Mouse (Mus musculus) limb, embryonic 14.5 days (tissue): Measurements from ENCODE around the gene Trip4. TPM values are rescaled to one million over a fixed set of nuclear protein-coding genes. Genes with fewer than 3 reads are reported as not detected.

Experiments
- ATAC-seq: fragments of 200-750 bp; cut with Nextera tagmentation; 2 replicates; pipeline ENCODE4 v1.8.0; 2017; ENCODE audit warnings: low read depth, moderate number of reproducible peaks, moderate TSS enrichment; ENCODE audit not compliant: low FRiP score
- DNase-seq: peaks from one replicate; pipeline ENCODE4 v3.0.0-alpha.2; 2015; ENCODE audit warnings: low spot score
- H3K27ac ChIP-seq: fragments of 300-500 bp; sonication (generic); replicated peaks from 2 replicates; pipeline ENCODE4 v1.5.1; 2014; ENCODE audit warnings: low read depth, mild to moderate bottlenecking, low read length, moderate library complexity, mixed read lengths
- H3K27me3 ChIP-seq: fragments of 300-500 bp; sonication (generic); 2 replicates; pipeline ENCODE4 v1.6.1; 2014; ENCODE audit warnings: low read length, mixed read lengths; ENCODE audit not compliant: control insufficient read depth, insufficient read depth
- H3K36me3 ChIP-seq: fragments of 300-500 bp; sonication (generic); 2 replicates; pipeline ENCODE4 v1.6.1; 2014; ENCODE audit warnings: mild to moderate bottlenecking, low read length, moderate library complexity, mixed read lengths; ENCODE audit not compliant: control insufficient read depth, insufficient read depth
- H3K4me1 ChIP-seq: fragments of 300-500 bp; sonication (generic); 2 replicates; pipeline ENCODE4 v1.6.1; 2014; ENCODE audit warnings: antibody characterized with exemption, low read length, mixed read lengths; ENCODE audit not compliant: control insufficient read depth, insufficient read depth
- H3K4me2 ChIP-seq: fragments of 300-500 bp; sonication (generic); replicated peaks from 2 replicates; pipeline ENCODE4 v1.6.1; 2014; ENCODE audit warnings: low read depth, mild to moderate bottlenecking, low read length, moderate library complexity; ENCODE audit not compliant: severe bottlenecking
- H3K4me3 ChIP-seq: fragments of 300-500 bp; sonication (generic); replicated peaks from 2 replicates; pipeline ENCODE4 v1.5.1; 2014; ENCODE audit warnings: low read length
- H3K9ac ChIP-seq: fragments of 300-500 bp; sonication (generic); 2 replicates; pipeline ENCODE4 v1.6.1; 2014; ENCODE audit warnings: mild to moderate bottlenecking, low read depth, low read length, moderate library complexity; ENCODE audit not compliant: severe bottlenecking
- H3K9me3 ChIP-seq: fragments of 300-500 bp; sonication (generic); 2 replicates; pipeline ENCODE4 v1.6.1; 2016; ENCODE audit warnings: low read length; ENCODE audit not compliant: control insufficient read depth
- POLR2A ChIP-seq: fragments of 200-500 bp; IDR thresholded peaks from 2 replicates; pipeline ENCODE4 v1.8.0; 2012; ENCODE audit warnings: inconsistent platforms, mild to moderate bottlenecking, moderate library complexity, borderline replicate concordance; ENCODE audit not compliant: insufficient read depth, insufficient read length; ENCODE audit errors: extremely low read depth
- WGBS: fragments of 180-500 bp; shearing (Covaris S2); extraction: QIAGEN DNeasy Blood & Tissue Kit; methylation state at CpG from one replicate; pipeline ENCODE4 v1.1.7; 2014; 5-methylcytosine and 5-hydroxymethylcytosine counted together
- polyA plus RNA-seq, 2 experiments: library from polyadenylated mRNA; depleted of rRNA in 1 of 2; stranded (reverse) in 1 of 2; unstranded in 1 of 2; fragments of >200 nt; fragmentation: Nextera tagmentation in 1 of 2; extraction: Ambion mirVana in 1 of 2; gene quantifications; 2 replicates each; pipeline versions ENCODE4 v1.2.1 to v1.2.3; 2012 to 2014

Gene Trip4
- polyA plus RNA-seq, 2 experiments: 24.8 to 31.2 TPM

- Histone ChIP-seq H3K4me1 (peaks cover 7% of the 10 kb centered on the region), H3K9ac (no peak overlapping the region), H3K9me3 (no peaks in the 10 kb centered on the region), H3K4me3 (no peak overlapping the region), H3K36me3 (peaks cover 10% of the 10 kb centered on the region; the same call in 1 of the 2 replicates), H3K4me2 (no peak overlapping the region), H3K27ac (no peak overlapping the region), H3K27me3 (no peaks in the 10 kb centered on the region)
- TF ChIP-seq POLR2A: no peak
- WGBS: 81% methylated on average over 4 of the region's 4 CpGs
- ATAC-seq (no peak), DNase-seq (no peak)
These were observed 77.4 kb downstream of the Trip4 start for GRCm38 (mm10) chr9:65831164-65831563.

- Histone ChIP-seq H3K36me3 (peaks cover 8% of the 10 kb centered on the region; the same call in 1 of the 2 replicates), H3K4me2 (no peak overlapping the region), H3K9ac (no peak overlapping the region), H3K4me1 (peaks cover 11% of the 10 kb centered on the region), H3K27me3 (no peaks in the 10 kb centered on the region), H3K4me3 (no peak overlapping the region), H3K9me3 (no peaks in the 10 kb centered on the region), H3K27ac (no peak overlapping the region)
- DNase-seq: no peak
- no peak for TF ChIP-seq POLR2A
- ATAC-seq: no peak
- 82% methylated on average over 4 of the region's 4 CpGs for WGBS
These were observed 78.3 kb downstream of the Trip4 start for GRCm38 (mm10) chr9:65830255-65830654.

DNA sequence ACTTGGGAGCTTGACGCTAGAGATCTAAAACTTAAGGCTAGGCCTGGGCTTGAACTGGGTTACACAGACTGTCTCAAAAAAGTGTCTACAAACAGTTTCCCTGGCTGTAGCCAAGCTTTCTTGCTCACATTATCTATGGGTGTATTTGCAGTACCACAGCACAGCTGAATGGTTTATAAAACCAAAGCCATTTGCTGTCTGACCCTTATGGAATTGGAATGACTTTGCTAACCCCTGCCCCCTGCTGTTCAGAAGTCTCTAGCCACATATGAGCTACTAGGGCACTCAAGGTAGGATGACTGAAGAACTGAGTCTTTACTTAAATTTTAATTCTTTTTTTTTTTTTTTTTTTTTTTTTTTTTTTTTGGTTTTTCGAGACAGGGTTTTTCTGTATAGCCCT, 79.2 kb downstream of the Trip4 start:
- Histone ChIP-seq H3K4me1 (peaks cover 14% of the 10 kb centered on the region), H3K4me3 (no peak overlapping the region), H3K4me2 (no peak overlapping the region), H3K9ac (no peak overlapping the region), H3K9me3 (no peaks in the 10 kb centered on the region), H3K36me3 (peaks cover 3% of the 10 kb centered on the region; the same call in 1 of the 2 replicates), H3K27me3 (no peaks in the 10 kb centered on the region), H3K27ac (no peak overlapping the region)
- TF ChIP-seq POLR2A: no peak
- WGBS: 92% methylated on average over 1 of the region's 2 CpGs
- DNase-seq (peak; percentile 67), ATAC-seq (no peak)

DNA sequence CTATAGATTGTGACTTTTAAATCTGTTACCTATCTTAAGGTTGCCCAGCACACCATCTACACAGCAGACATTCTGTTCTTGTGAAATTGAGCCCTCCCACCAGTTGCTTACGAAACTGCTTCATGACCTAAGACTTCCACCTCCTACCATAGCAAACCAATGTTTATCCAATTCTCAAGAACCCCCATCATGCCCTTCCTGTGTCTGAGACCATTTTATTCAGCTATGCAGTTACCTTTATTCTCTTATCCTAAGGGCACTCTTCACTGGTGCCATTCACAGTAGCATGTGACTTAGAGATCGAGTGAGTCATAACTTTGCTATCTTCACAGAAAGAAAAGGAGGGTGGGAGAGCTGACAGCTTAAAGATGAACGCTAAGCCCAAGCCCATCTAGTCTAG, 80.1 kb downstream of the Trip4 start:
- no peak for TF ChIP-seq POLR2A
- Histone ChIP-seq H3K9ac (peak overlapping the region; percentile 99), H3K9me3 (no peaks in the 10 kb centered on the region), H3K4me2 (peak overlapping the region; percentile 62), H3K27me3 (no peaks in the 10 kb centered on the region), H3K27ac (no peak overlapping the region), H3K4me1 (peaks cover 14% of the 10 kb centered on the region), H3K36me3 (no peaks in the 10 kb centered on the region), H3K4me3 (peak overlapping the region; percentile 91)
- 35% methylated on average over 3 of the region's 3 CpGs for WGBS
- DNase-seq (no peak), ATAC-seq (no peak)

DNA sequence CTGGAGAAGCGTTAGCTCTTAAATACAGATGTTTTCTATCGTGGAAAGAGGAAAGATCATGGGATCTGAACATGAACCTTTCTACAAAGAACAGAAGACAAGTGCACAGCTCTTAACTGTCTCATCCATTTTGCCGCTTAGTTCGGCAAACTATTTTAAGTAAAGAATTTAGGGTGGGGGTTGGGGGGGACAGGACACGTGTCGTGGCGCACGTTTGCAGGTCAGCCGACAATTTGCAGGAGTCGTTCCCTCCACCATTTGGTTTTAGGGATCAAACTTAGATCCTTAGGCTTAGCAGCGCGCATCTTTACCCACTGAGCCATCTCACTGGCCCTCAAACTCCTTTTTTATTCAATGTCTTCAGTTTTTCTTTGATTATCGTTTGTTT, 80.6 kb downstream of the Trip4 start:
- Histone ChIP-seq H3K4me1 (peaks cover 14% of the 10 kb centered on the region), H3K27me3 (no peaks in the 10 kb centered on the region), H3K4me3 (peak overlapping the region; percentile 91), H3K36me3 (no peaks in the 10 kb centered on the region), H3K4me2 (peak overlapping the region; percentile 62), H3K9ac (peak overlapping the region; percentile 99), H3K27ac (peak overlapping the region; percentile 99), H3K9me3 (no peaks in the 10 kb centered on the region)
- TF ChIP-seq POLR2A: no peak
- WGBS: under 1% methylated on average over 13 of the region's 13 CpGs
- ATAC-seq (no peak), DNase-seq (no peak)
